Mouse (Mus musculus) R1 (cell line): ENCODE measurements around the gene Specc1l.
"Not testable (repeated sequence)": the region's sequence is repeated elsewhere in the genome, so short reads cannot be mapped to it uniquely, and the experiment has no call there.

Source experiments
- DNase-seq: peaks from one replicate; pipeline ENCODE4 v3.0.0-alpha.2; 2018; ENCODE audit warnings: low read depth, low spot score

Specc1l gene

GRCm38 (mm10) chr10:75350564-75350963, 138.7 kb downstream of the Specc1l start:
- DNase-seq, result no peak

GRCm38 (mm10) chr10:75352541-75352940, 140.7 kb downstream of the Specc1l start:
- no peak for DNase-seq

GRCm38 (mm10) chr10:75353838-75354241, 142.0 kb downstream of the Specc1l start:
- not testable (repeated sequence) for DNase-seq

- DNase-seq, result no peak
Observed at GRCm38 (mm10) chr10:75355341-75355740, 143.5 kb downstream of the Specc1l start.
